Mouse (Mus musculus) cerebellum, adult 9-11 months (tissue): ENCODE measurements around the gene Supt5.
A peak's percentile ranks its signal among the peaks of the same experiment; 100 is the strongest.
"Not testable (repeated sequence)": the region's sequence is repeated elsewhere in the genome, so short reads cannot be mapped to it uniquely, and the experiment has no call there.

Source experiments
- DNase-seq: peaks from one replicate; pipeline ENCODE4 v3.0.0; 2022

The Supt5 gene

DNA sequence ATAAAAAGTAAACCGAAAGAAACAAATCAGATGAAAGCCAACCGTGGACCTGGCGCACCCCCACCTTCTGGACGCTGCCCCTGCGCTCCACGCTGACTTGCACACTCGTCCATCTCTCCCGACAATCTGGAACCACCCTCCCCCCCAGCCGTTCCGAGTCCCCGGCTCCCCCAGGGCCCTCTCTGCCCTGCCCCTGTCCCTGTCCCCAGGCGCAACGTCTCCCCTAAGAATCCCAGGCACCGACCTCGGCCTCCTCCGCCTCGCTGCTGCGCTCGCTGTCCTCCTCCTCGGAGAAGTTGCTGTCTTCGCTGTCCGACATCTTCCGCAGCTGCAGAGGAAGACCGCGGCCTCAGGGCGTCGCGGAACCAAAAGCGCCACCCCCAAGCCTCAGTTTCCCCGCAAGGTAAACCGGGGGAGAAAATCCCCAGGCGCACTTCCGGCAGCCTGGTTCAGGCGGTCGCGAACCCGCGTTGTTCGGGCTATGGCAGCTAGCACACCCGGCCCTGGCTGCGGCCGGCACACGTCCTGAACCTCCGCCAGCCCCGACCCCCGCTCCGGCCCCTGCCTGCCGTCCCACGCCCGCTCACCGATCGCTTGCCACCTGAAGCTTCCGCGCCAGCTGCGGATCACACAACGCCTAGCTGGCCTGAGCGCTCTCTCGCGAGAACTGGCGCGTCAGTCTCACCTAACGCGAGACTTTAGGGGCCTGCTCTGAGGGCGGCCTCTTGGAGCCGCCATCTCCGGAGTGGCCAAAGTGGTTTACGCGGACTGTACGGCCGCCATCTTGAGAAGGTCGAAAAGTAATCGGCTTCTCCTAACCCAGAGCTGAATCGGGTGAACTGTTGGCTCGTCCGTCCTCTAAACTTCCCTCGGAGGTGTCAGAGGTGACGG lies at the start of gene Supt5:
Supt5 (minus strand) TSS at position 639 of the 891 bp plus-strand sequence.
- DNase-seq: peak; percentile 98

DNA sequence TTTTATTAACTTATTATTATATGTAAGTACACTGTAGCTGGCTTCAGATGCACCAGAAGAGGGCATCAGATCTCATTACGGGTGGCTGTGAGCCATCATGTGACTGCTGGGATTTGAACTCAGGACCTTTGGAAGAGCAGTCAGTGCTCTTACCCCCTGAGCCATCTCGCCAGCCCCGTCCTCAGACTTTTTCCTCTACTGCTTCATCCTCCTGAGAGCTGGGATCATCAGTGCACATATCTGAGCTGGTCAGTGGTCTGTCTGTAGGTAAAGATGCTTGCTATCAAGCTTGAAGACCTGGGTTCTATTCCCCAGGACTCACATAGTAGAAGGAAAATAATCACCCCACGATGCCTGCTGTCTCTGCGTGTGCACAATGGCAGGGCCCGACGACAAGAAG lies 48.8 kb upstream of the Supt5 start:
- DNase-seq: not testable (repeated sequence)

DNA sequence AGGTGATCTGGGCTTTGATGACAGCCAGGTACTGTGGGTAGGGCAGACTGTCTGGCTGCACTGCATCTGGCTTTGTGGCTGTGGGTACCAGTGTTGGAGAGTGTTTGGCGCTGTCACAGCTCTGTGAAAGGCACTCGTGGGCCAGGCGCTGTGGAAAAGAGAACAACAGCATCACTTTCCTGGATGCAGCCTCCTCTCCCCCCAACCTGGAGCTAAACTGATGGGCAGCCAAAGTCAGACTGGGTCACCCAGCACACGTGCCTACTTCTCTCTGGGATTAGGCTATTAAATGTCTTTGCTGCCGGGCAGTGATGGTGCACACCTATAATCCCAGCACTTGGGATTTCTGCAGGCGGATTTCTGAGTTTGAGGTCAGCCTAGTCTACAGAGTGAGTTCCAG lies 48.3 kb upstream of the Supt5 start:
- DNase-seq: not testable (repeated sequence)

- DNase-seq: peak; percentile 65
These were observed 47.9 kb upstream of the Supt5 start for GRCm38 (mm10) chr7:28386462-28386861.

GRCm38 (mm10) chr7:28386007-28386406 lies 47.5 kb upstream of the Supt5 start:
- DNase-seq: no peak

DNA sequence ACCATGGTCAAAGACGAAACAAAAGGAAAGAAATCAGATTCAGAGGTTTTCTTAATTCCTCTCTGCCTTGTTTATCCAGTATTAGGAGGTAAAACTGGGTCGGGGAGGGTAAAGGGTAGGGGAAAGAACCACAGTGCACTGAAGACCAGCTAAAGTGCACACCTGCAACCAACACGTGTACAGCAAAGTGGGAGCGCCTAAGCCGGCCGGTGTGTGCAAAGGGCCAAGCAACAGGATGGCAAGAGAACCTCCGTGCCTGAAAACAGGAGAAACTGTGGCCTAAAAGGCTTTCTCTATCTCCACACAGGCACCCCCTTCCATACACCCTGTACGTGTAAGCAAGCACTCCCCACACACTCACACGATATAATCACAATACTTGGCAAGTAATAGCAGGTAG lies 46.6 kb upstream of the Supt5 start:
- DNase-seq: no peak

DNA sequence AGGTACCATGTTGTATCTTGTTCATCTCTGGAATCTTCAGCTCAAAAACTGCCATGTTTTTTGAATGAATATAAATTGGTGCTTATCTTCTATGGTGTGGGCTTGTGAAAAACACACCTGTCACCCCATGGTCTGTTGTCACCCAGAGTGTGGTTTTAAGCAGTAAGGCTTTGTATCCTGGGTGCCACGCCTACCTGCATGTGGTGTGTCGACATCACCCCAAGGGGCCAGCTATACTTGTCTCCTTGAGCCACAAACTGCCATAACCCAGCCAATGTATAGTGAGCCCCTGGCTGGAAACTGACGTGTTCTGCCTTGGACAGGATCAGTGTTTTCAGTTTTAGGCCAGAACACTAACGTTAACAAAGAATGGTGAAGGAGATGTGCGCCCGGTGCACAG lies 45.6 kb upstream of the Supt5 start:
- no peak for DNase-seq

- DNase-seq: no peak
These were observed 45.1 kb upstream of the Supt5 start for GRCm38 (mm10) chr7:28383606-28384005.

- no peak for DNase-seq
These were observed 44.4 kb upstream of the Supt5 start for GRCm38 (mm10) chr7:28382981-28383396.

DNA sequence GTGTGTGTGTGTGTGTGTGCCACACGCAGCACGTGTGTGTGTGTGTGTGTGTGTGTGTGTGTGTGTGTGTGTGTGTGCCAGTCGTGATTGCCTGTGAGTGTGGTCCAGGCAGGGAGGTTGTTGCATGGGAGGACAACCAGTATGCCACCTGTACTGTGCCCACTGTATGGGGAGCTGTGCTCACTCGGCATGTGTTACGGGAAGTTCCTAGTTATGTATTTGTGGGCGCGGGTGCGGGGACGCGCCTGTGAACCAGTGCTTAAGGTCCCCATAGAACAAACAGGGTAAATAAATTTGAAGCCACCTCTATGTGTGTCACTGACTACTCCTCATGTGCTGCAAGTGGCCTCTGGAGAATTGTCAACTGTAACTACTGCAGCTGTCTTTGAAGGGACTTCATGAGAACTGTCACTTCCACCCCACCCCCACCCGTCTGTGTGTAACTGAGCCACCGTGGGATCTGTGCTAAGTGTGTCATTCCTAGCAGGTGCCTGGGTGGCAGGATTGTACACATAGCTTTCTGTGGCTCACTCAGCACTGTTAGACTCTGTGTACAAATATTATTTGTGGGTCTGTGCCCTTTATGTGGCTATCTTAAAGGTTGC lies 43.9 kb upstream of the Supt5 start:
- no peak for DNase-seq

DNA sequence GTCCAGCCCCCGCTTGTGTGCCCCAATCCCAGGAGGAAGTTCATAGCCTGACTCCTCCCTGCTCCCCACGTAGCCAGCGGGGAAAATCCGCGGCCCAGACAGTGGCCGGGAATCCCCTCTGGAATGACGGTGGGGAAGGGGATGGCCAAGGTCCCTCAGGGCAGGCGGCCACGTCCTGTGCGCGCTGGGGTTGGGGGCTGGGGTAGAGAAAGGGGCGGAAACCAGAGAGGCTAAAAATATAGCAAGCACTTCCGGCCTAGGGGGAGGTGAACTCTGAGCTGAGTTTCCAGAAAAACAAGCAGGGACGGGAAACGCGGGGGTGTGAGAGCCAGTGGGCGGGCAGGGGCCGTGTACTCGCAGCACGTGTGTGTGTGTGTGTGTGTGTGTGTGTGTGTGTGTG lies 43.4 kb upstream of the Supt5 start:
- no peak for DNase-seq

DNA sequence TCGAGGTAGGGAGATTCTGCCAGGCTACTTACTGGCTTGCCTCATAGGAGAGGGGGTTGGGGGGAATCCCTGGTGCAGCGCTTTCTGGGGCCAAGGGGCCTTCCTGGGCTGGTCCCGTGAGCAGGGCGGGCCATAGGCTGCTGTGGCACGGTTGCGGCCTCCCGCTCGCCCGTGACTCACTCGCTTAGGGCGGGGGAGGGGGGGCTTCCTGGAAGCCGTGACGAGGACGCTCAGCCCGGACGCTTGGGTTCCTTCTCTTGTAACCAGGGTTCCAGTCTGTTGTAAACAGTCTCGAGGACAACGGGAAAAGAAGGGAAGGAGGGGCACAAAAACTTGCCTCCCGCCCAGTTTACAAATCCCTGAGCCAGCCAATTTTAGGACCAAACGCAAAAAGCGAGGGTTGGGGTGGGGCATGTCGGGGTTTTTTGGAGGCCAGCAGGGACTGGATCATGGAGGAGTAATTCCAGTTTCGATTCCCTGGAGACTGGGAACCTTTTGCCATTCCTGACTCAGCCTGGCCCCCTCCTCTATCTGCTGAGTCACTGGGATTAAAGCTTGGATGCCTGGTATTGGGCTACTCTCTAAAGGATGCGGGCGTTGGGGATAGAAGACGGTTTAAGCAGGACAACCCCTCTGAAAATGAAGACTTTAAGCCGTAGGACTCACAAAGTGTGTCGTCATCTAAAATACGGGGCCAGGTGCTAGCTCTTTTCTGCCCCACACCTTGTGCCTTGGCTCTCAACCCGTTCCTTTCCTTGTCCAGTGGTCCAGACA lies 42.7 kb upstream of the Supt5 start:
- no peak for DNase-seq

GRCm38 (mm10) chr7:28380237-28381016 lies 41.9 kb upstream of the Supt5 start, which contains the start of gene Zfp36:
Zfp36 (minus strand) TSS chr7:28380253.
- DNase-seq: no peak

DNA sequence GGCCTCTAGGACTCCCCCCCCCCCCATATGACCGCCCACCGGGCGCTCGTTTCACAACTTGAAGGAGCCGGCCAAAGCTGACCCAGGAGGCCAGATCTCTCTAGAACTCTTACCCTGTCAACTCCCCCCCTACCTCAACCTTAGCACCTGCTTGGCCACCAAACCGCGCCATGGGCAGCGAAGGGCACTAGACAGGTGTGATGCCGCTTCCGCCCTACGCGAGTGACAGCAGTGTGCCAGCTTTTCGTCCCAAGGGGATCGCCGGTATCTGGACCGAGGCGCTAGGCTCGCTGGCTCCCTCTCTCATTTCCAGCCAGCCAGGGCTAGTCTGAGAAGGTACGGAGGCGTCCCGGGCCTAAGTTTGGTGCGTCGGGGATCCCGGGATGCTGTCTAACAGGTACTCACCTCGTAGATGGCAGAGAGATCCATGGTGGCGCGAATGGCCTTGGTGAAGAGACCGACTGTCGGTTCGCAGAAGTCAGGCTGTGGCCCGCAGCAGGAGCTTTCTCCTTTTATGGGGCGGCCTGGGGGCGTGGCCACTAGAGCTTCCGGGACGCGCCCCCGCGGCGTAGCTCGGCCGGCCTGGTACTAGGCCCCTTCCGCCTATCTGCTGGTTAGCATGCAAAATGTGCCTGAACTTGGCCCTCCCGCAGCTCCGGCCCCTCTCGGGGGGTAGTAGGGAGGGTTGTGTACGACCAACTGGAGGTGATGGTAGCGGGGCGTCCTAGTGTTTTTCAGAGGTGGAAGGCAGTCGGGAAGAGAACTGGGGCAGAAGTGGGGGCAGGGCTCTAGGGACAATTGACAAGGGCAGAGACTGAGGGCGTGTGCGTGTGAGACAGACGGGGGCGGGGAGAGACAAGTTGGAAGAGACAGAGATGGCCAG lies 40.5 kb upstream of the Supt5 start:
- DNase-seq: peak; percentile 69

GRCm38 (mm10) chr7:28378066-28378690 lies 39.6 kb upstream of the Supt5 start:
- no peak for DNase-seq

- DNase-seq: no peak
These were observed 38.9 kb upstream of the Supt5 start for GRCm38 (mm10) chr7:28377190-28378065.

GRCm38 (mm10) chr7:28376011-28376771 lies 37.6 kb upstream of the Supt5 start:
- DNase-seq: no peak

DNA sequence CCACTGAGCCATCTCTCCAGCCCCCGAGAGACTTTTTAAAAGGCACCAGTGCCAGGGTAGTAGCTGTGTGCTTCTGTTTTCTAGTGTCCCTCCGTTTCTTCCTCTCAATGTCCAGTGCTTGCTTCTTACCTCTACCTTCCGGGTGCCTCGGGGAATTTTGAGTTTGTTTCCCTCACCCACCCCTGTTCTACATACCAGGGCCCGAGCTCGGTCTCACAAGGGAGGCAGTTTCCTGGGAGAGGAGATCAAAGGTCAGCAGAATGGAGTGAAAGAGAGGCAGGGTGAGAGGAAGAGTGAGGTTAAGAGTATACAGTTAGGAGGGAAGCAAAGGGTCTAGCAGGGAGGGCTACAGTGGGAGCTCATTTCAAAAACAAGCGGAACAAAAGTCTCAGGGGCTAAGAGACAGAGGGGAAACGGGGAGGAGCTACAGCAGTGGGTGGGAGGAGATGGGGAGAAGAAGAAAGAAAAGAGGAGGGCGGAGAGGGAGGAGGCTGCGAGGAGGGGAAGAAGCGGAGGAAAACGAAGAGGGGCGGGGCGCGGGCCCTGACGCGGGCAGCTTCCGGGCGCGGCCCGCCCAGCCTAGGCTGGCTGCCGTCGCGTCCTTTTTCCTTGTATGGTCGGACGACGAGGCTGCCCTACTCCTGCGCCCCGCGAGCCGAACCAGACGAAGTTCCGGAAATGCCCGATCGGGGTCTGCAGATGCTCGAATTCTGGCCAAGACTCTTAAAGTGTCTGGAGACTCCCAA lies 36.8 kb upstream of the Supt5 start:
- peak; percentile 70 for DNase-seq

DNA sequence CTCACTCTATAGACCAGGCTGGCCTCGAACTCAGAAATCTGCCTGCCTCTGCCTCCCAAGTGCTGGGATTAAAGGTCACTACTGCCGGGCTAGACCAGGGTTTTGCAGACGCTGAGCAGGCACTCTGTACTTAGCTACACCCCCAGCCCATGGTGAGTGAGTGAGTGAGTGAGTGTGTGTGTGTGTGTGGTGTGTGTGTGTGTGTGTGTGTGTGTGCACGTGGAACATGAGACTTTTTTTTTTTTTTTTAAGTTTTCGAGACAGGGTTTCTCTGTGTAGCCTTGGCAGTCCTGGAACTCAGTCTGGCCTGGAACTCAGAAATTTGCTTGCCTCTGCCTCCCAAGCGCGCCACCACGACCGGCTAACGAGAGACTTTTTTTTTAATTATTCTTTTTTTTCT lies 36.1 kb upstream of the Supt5 start:
- DNase-seq: no peak
